Mouse (Mus musculus) ovary, adult 18-20 months (tissue): ENCODE data around the gene Flnb.

Experiments used
- DNase-seq: peaks from one replicate; pipeline ENCODE4 v3.0.0; 2022; ENCODE audit warnings: low spot score, mixed read lengths

Gene Flnb

DNA sequence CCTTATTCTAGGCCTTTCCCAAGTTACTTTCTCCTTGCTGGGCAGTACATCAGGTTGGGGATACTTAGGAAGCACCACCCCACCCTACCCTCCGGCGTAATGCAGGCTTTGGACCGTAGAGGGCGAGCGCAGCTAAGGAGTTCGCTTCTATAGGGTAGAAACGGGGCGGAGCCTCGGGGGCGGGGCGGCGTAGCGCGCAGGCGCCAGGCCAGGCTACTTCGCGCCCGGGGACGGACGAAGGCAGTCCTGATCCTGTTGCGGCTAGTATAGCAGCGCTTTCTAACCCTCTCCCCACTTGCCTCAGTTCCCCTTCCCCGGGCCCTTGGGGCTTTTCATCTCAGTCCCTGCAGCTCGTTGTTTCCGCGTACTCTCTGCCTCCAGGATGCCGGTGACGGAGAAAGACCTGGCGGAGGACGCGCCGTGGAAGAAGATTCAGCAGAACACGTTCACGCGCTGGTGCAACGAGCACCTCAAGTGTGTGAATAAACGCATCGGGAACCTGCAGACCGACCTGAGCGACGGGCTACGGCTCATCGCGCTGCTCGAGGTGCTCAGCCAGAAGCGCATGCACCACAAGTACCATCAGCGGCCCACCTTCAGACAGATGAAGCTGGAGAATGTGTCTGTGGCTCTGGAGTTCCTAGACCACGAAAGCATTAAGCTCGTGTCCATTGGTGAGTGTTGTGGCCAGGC is at the start of gene Flnb:
Flnb (plus strand) TSS at position 188 of the 693 bp plus-strand sequence.
- DNase-seq: peak; percentile 88

DNA sequence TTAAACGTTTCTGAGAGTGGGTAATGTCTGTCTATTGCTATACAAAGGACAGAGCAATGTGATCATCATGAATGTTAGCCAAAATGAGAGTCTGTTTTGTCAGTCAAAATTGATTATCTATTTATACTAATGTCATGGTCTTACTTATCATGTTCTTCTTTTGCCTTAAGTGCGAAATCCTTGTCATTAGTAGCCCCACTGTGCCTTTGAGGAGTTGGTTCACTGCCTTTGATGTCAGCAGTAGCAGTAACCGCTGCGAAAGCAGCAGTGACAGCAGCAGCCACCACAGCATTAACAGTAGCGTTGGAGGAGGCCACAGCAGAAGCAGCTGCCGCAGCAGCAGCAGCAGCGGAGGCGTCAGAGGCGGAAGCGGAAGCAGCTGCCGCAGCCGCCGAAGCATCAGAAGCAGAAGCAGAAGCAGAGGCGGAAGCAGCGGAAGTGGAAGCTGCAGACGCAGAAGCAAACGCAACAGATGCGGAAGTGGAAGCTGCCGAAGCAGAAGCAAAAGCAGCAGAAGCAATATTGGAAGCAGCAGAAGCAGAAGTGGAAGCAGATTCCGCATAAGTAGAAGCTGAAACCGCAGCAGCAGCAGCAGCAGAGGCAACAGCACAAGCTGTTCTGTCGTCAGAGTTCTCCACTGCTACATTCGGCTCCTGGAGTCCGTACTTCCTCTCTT is 43.9 kb upstream of the Flnb start:
- DNase-seq: peak; percentile 8

DNA sequence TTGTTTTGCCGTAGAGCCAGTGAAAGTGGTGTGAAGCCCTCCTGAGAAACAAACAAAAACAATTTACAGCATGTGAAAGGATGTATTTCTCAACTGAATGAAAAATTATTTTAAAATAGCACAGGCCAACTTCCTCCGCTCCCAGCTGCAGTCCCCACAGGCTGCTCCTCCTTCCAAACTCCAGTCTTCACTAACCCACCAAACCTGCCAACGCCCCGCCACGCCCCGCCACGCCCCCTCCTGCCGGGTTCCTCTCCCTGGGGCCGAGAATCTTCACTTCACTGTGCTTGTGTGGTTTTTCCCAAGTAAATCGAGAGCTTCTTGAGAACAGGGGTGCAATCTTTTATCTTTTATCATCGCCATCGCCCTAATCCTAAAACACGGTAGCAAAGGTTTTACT is 31.7 kb upstream of the Flnb start:
- DNase-seq: no peak

DNA sequence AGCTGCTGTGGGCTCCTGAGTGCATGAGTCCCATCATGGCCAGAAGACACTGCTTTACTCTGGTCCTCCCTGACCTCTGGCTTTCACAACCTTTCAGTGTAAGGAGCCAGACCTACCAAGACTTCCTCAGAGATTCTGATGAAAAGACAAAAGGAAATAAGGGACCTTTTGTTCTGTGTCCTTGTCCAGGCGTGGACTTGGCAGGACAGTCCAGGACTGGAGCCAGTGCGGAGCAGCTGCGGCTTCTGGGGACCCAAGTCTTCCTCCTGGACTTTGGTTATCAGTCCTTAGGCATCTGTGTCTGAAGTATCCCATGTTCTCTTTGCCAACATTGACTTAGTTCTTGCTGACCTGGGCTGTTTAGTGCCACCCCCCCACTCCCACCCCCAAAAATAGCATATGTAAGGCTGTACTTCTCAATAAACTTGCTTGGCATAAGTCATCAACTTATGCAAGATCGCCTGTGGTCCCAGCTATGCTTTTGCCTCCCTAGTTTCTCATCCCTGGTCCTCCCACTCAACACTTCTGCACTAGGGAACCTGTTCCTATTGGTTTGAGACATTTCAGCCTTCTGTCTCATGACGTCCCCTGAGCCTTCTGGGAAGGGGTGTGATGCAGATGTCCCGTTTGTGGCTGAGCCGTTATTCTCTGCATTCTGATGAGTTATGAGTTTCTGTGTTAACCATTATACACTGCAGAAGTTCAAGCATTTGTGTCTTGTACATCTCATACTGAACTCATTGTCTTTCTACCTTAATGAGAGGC is 28.3 kb upstream of the Flnb start:
- no peak for DNase-seq

DNA sequence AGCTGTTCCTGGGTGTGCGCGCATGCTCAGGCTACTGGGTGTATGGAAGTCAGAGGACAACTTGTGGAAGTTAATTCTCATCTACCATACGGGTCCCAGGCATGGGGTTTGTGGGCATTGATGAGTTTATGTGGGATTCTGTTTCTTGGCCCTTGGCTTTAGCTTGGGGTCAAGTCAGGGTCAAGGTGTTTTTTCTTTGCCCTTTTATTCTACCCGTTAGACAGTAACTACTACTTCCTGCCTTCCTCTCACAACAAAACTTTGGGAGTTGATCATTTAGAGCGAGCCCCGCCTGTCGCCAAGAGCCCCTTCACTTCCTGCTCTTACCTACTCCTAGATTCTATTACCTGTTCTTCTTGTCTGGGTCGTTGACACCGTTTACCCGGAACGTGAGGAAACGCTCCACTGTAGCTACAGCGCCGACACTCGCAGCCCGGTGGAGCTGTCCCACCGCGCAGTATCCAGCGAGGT is 26.7 kb upstream of the Flnb start:
- no peak for DNase-seq

DNA sequence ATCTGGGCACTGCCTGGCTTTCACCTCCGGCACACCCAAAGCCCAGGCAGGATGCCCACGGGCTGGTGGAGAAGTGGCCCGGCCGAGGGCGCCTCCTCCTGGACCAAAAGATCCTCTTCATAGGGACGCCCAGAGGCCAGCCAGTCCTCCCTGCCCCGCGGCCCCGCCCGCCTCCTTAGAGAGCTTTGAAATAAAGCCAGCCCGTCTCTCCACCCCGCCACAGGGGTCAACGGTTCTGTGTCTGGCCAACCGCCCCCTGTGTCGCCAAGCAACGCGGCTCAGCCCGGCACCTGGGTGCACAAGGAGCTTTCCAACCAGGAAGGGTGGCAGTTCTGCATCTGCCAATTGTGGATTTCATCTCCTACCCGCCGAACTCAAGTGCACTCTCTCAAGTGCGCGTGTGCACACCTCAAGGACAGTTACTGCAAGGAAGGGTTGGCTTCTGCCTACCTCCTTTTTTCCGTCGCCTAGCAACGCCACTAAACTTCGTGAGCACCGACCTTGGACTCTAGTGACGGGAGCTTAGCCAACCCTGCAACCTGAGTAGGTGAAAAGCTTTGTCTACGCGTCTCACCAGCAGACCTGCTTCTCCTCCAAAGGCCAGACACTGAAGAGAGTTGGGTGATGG is 26.1 kb upstream of the Flnb start, which contains the start of gene Gm26661:
Gm26661 (plus strand) TSS at position 56 of the 628 bp plus-strand sequence.
- DNase-seq: peak; percentile 75

DNA sequence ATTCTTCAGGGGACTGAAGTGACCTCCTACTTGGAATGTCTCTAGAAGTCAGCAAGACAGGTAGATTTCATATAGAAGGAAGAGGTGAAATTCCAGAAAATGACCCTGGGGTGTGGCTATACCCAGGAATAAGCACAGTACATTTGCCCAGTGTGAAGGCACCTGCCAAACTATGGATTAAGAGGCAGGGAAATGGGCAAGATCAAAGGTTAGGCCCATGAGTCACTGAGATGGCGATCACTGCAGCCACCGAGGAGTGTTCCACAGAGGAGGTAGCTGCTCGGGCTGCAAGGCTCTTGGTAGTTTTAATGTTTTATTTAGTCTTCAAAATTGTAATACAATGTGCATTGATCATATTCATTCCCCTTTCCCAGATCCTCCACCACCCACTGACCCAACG is 21.8 kb upstream of the Flnb start:
- no peak for DNase-seq

DNA sequence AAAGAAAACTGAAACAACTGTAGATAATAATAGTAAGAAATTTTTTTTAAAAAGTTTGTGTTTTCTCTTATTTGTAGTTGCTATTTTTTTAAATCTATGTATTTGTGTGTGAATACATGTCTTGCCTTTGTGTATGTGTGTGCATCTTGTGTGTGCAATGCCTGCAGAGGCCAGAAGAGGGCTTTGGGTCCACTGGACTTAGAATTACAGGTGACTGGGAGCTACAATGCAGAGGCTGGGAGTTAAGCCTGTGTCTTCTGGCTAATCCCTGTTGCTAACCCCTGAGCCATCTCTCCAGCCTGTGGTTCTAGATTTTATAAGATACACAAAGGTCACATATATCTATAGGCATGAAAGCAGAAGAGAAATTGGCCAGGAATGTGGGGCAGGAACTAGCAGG is 17.1 kb upstream of the Flnb start:
- DNase-seq: no peak

DNA sequence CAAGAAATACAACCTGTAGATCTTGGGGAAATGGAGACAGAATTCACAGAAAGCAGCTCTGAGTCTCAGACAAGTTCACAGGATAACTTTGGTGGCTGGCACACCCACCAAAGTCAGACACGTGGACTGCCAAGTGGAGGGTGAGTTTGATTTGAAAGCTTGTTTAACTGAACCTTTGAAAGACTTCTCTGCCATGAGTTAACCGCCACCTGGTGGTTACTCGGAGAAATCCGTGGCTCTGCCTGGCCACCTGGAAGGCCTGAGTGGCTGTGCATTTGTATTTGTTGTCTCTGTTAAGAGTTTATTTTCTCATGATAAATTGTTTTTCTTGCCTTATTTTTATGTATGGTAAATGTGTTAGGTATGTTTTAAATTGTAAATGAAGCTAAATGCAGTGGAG is 15.9 kb upstream of the Flnb start:
- DNase-seq: no peak

DNA sequence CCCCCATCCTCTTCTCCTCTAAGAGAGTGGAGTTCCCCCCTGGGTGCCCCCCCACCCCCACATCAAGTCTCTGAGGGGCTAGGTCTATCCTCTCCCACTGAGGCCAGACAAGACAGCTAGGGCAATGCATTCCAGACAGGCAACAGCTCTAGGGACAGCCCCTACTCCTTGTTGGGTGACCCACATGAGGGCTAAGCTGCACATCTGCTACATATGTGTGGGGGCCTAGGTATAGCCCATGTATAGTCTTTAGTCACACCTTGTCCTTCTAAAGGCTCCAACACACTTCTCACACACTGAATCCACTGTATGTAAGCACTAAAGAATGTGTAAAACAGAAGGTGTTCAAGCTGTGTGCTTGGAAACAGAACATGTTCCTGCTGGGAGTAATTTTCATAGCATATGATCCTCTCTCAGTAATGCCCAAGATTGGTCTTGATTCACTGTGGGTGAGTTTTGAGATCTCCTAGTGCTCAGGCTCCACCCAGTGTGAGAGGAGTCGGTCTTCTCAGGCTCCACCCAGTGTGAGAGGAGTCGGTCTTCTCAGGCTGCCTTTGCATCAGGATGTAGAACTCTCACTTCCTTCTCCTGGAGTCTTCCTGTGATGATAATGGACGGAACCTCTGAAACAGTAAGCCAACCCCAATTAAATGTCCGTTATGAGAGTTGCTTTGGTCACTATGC is 13.7 kb upstream of the Flnb start:
- DNase-seq: no peak

DNA sequence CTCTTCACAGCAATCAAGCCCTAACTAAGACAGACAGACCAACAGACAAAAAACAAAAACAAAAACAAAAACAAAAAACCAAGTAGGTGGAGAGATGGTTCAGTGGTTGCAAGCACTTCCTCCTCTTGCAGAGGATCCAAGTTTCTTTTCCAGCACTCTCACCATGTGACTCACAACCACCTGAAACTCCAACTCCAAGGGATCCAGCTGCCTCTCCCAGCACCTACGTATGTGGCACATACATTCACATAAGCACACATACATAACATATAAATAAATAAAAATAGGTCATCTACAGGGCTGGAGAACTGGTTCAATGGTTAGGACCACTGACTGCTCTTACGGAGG is 13.2 kb upstream of the Flnb start:
- no peak for DNase-seq

DNA sequence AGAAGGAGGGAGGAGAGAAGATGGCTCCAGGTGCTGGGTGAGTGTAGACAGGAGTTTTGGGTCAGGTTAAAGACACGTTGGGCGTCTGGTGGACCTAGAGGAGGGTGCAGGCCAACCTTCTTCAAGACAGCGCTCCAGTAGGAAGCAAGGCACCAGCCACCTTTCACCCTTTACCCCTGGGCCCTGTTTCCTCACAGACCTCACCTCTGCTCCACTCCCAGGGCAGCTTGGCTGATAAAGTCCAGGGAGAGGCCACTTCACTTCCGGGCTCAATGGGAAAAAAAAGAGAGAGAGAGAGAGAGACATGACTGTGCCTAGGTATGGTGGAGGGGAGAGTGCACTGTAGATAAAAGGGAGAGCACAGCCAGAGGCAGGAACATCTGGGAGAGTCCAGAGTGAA is 10.0 kb upstream of the Flnb start:
- DNase-seq: no peak

DNA sequence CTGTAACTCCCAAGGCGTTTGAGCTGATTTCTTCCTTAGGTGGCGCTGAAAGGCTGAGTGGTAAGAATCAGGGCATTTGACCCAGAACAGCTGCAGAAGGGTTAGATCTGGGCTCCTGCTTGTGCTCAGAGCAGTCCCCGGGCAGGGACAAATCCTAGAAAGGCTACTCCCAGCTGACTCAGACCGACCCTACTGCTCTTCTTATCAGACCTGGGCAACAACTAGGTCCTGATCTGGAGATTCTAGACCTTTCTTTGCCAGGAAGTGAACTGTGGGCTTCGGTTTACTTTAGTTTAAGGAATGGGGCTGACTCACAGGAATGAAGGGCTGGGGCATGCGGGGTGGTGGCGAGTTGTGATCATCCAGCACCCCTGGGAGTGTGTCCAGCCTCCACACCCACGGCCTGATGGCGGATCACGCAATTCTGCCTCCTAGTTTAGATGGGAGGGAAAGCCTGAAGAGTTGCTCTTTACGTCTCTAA is 9.2 kb upstream of the Flnb start:
- DNase-seq: no peak

DNA sequence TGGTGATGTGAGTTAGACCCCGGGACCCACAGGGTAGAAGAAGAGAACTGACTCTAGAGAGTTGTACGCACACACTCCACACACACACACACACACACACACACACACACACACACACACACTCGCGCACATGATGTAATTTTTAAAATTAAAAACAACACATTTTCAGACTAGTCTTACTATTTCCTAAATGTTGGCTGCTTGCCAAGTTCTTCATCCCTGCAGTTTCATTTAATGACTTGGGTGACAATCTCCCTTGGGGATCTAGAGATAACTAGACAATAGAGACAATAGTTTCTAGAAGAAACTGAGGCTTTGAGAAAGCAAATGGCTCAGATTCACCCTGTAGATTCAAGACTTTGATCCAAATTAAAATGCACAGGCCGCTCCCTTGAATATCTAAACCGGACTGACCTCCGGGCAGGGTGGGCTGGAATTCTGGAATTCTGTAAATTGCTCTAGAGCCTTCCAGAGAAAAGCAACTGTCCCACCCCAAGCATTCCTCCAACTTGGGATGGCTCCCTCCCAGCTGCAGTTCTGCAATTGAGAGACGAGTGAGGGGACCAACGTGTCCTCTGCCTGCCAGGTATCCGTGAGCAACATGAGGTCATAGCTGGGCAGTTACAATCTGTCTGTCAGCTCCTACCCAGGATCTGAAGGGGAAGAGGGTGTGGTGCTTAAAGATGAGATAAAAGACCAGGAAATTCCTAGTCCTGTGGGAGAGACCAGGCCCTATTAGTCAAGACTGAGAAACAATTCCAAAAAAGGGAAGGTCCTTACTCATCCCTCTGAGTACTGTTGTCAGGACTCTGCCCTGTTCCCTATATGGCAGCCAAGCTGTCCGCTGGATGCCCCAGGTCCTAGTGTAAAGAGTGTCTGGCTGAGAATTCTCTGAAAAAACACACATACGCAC is 8.5 kb upstream of the Flnb start:
- DNase-seq: no peak

DNA sequence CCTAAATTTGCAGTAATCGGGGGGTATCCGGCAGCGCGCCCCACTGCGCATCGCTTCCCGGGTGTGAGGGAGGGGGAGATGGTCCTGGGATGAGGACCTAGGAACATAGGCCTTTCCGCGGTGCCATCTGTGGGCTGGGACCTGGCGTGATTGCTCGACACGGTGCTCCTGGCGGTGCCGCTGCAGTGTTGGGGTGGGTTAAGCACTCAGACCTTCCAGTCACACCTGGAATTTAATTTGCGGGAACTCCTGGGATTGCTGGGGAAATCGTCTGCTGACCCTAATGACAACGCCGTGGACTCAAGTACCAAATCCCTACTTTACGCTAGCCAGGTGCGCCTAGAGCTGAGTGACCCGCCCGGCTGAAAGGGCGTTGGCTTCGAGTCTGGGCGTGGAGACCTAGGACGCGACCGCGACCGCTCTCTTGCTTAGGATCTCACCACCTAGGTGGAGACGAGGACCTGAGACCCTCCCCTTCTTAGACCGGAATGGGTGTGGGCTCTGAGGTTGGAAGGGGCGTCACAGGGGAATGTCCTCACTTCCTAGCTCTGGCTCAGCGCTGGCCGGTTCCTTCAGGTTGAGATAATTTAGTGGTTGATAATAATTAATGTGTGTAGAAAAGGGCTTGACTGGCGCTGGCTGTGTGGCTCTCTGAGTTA is 835 bp downstream of the Flnb start:
- no peak for DNase-seq

DNA sequence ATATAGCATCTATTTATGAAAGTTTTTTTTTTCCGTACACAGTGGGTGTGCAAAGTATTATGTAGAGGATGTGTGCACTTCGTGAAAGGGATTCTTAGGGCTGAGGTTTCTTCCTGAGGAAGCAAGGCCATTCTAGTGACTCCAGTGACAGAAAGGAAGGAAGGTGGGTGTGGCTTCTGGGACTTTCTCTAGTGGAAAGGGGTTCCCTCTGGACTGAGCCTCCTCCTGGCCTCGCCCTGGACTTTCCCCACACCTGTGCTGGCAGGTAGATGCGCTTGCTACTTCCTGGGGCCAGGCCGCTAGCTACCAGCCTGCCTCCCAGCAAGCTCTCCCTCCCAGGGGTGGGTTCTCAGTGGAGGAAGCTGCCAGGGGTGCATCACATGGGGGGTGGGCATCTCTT is 1.7 kb downstream of the Flnb start:
- no peak for DNase-seq

DNA sequence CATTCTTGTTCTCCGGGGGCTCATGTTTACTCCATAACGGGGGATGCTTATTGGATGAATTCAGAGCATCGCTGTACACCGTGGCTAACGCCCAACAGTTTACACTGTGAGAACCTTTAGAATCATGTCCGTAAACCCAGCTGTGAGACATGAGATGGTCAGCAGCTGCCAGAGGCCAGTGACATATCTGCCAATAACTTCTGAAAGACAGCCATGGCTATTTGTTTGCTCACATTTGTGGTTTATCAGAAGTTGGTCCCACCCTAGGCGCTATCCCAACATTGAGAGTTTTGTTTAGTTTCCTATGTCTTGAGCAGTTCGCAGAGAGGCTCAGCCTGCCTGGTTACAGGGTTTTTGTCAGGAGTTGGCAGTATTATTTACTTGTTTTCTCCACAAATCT is 3.6 kb downstream of the Flnb start:
- no peak for DNase-seq

DNA sequence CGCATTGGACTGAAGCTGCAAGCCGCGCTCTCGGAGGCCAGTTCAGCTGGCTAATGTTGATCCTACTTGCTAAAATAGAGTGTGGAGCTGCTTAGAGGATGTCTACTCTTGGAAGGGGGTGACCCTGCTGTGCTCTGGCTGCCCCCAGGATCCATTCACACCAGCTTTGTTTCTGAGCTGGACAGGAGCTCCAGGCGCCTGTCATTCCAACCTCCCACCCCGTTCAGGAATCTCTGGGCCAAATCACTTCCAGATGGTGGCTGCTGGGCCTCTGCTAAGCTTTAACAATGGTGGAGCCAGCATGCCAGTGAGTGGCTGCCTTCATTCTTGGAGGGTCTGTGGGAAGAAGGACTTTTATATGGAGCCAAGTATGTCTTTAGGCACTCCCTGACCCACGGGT is 4.9 kb downstream of the Flnb start:
- DNase-seq: no peak

DNA sequence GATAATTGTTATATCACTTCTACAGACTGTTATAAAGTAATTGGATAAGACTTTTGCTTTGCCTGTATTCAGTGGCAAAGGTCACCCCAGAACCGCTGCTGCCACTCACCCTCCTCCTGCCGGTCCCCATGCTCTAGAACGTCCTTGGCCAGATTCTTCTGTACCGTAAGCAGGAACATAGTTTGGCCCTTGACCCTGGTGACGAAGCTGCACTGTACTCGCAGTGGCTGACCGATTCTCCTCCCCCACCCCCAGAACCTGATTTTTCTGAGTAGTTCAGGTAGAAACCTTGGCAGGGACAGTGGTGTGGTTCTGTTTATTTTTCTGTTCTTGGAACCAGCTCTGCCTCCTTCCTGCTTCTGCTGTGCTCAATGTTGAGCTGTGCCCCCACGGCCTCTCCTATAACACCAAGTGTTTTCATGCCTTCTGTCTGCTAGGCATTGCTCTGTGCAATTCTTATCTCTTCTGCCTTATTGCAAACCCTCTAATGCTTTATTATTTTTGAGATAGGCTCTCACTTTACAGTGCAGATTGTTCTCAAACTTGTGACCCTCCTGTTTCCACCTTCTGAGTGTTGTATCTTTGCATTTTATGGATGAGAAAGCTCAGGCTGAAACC is 7.0 kb downstream of the Flnb start:
- no peak for DNase-seq
